Mouse (Mus musculus) kidney, embryonic 14.5 days (tissue): ENCODE measurements around the gene Dennd2a. TPM values are rescaled to one million over a fixed set of nuclear protein-coding genes. Genes with fewer than 3 reads are reported as not detected.

Experiments
- ATAC-seq: fragments of 200-750 bp; cut with Nextera tagmentation; 2 replicates; pipeline ENCODE4 v1.8.0; 2017; ENCODE audit warnings: moderate number of reproducible peaks, mild to moderate bottlenecking, moderate TSS enrichment, moderate library complexity; ENCODE audit not compliant: low FRiP score, low TSS enrichment
- H3K27ac ChIP-seq: fragments of 300-500 bp; sonication (generic); 2 replicates; pipeline ENCODE4 v1.5.1; 2014; ENCODE audit warnings: low read depth, mild to moderate bottlenecking, low read length, moderate library complexity, mixed read lengths
- H3K27me3 ChIP-seq: fragments of 300-500 bp; sonication (generic); 2 replicates; pipeline ENCODE4 v1.6.1; 2014; ENCODE audit warnings: mild to moderate bottlenecking, low read length; ENCODE audit not compliant: control insufficient read depth, insufficient read depth
- H3K36me3 ChIP-seq: fragments of 300-500 bp; sonication (generic); 2 replicates; pipeline ENCODE4 v1.6.1; 2014; ENCODE audit warnings: low read length, mixed read lengths; ENCODE audit not compliant: control insufficient read depth, insufficient read depth
- H3K4me1 ChIP-seq: fragments of 300-500 bp; sonication (generic); 2 replicates; pipeline ENCODE4 v1.6.1; 2014; ENCODE audit warnings: low read length, mixed read lengths; ENCODE audit not compliant: control insufficient read depth, insufficient read depth
- H3K4me2 ChIP-seq: fragments of 300-500 bp; sonication (generic); replicated peaks from 2 replicates; pipeline ENCODE4 v1.6.1; 2014; ENCODE audit warnings: low read depth, mild to moderate bottlenecking, low read length
- H3K4me3 ChIP-seq: fragments of 300-500 bp; sonication (generic); 2 replicates; pipeline ENCODE4 v1.5.1; 2014; ENCODE audit warnings: mild to moderate bottlenecking, low read length
- H3K9ac ChIP-seq: fragments of 300-500 bp; sonication (generic); 2 replicates; pipeline ENCODE4 v1.6.1; 2014; ENCODE audit warnings: low read depth, mild to moderate bottlenecking, low read length, moderate library complexity
- H3K9me3 ChIP-seq: fragments of 300-500 bp; sonication (generic); 2 replicates; pipeline ENCODE4 v1.6.1; 2016; ENCODE audit warnings: low read length; ENCODE audit not compliant: control insufficient read depth
- WGBS: fragments of 180-500 bp; shearing (Covaris S2); extraction: QIAGEN DNeasy Blood & Tissue Kit; methylation state at CpG from one replicate; pipeline ENCODE4 v1.1.7; 2014; 5-methylcytosine and 5-hydroxymethylcytosine counted together
- polyA plus RNA-seq: library from polyadenylated mRNA; unstranded; fragments of >200 nt; fragmentation: Nextera tagmentation; extraction: Ambion mirVana; gene quantifications from 2 replicates; pipeline ENCODE4 v1.2.1, GENCODE M21; 2014

Gene Dennd2a
- 23.3 and 31.8 TPM in 2 replicates for polyA plus RNA-seq

DNA sequence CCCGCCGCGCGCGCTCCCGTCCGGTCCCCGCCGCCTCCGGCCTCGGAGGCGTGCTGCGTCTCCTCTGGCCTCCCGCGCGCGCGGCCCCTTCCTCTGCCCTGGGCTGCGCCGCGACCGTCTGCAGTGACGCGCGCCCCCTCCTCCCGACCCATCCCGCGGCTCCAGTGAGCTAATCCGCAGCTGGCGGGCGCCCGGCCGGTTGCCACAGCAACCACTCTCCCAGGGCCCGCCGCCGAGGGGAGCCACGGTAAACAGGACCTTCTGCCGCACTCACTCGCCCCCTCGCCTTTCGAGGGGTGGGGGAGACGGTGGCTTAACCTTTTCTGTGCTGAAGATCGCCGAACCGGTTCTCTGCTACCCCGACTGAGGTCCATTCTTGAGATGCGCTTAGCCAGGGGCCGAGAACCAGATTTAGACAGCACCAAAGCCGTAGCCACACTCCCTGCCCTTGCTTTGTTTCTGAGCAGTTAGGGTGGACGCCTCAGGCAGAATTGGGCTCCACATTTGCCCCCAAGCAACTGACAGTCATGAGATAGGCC, at the start of gene Dennd2a:
TSS of gene Dennd2a (minus strand) at position 145 of the 539 bp plus-strand sequence.
- Histone ChIP-seq H3K36me3 (no peaks in the 10 kb centered on the region), H3K9ac (peak within 1 kb of the TSS; percentile 96), H3K27me3 (no peaks in the 10 kb centered on the region), H3K4me1 (peaks cover 26% of the 10 kb centered on the region; the same call in 1 of the 2 replicates), H3K4me3 (peak within 1 kb of the TSS; percentile 94), H3K27ac (peak within 1 kb of the TSS; percentile 94), H3K9me3 (no peaks in the 10 kb centered on the region), H3K4me2 (peak within 1 kb of the TSS; percentile 79)
- ATAC-seq, result peak; percentile 93
- WGBS, result under 1% methylated on average over 39 of the region's 50 CpGs

DNA sequence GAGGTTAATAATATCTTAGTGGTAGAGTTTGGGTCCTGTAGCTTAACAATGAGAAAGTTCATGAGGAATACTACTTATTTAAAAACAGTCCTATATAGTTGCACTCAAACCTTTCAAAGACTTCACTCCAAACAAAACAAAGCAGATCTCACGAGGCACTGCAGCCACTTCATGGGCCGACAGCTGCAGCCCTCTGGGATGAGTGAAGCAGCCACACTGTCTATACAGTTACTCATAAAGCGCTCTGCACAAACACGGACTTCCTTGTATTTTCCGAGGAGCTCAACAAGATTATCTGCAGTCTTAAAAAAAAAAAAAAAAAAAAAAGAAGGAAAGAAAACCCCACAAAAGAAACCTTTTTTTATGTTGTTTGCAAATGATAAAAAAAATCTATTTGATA, 49.7 kb upstream of the Dennd2a start:
- peaks cover 4% of the 10 kb centered on the region; the same call in 1 of the 2 replicates for H3K4me1 ChIP-seq
- H3K36me3 ChIP-seq, result peaks cover 13% of the 10 kb centered on the region; the same call in 1 of the 2 replicates
- H3K4me2 ChIP-seq, result no peak overlapping the region
- H3K9me3 ChIP-seq, result no peaks in the 10 kb centered on the region
- no peak overlapping the region for H3K9ac ChIP-seq
- ATAC-seq, result no peak
- WGBS, result 59% methylated on average over 5 of the region's 5 CpGs
- no peak overlapping the region for H3K4me3 ChIP-seq
- no peaks in the 10 kb centered on the region for H3K27me3 ChIP-seq
- H3K27ac ChIP-seq, result no peak overlapping the region

DNA sequence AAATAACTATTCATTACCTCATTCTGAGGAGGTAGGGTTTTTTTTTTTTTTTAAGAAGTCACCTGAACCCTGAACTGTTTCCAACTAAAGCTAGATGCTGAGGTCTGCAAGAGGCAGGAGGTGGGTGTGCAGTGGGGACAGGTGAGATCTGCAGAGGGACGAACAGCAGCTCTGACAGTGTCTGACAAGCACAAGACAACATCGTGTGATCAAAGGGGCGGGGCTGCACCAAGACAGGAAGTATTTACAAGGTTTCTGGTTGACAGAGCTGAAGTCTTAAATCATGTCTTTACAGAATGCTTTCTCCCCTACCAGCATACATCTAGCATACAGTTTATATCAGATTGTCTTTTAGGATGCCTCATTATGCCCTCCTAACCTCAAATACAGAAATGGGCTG, 49.2 kb upstream of the Dennd2a start:
- peaks cover 16% of the 10 kb centered on the region for H3K36me3 ChIP-seq

DNA sequence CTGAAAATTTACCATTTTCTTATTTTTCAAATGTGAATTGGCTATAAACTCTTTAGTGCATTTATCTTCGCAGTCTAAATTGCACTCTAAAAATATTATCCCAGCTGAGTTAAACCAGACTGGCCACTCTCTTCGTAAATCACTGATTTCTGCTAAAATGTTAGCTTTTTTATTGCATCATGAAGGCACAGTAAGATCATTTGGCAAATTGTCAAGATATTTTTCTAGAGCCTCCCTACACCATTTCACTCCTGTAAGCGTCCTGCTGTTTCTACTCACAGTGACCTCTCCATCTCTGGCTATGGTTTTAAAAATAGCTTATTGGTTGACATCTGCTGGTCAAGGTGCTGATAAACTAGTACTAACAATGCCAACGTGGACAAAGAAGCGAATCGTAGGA, 48.4 kb upstream of the Dennd2a start:
- WGBS, result 61% methylated on average over 6 of the region's 6 CpGs
- no peak for ATAC-seq

More for the DNA sequence above, 49.2 kb upstream of the Dennd2a start:
- WGBS, result 42% methylated on average over 3 of the region's 3 CpGs
- H3K4me3 ChIP-seq, result no peak overlapping the region
- peaks cover 4% of the 10 kb centered on the region; the same call in 1 of the 2 replicates for H3K4me1 ChIP-seq
- no peak overlapping the region for H3K27ac ChIP-seq
- H3K4me2 ChIP-seq, result no peak overlapping the region
- no peak overlapping the region for H3K9ac ChIP-seq
- H3K27me3 ChIP-seq, result no peaks in the 10 kb centered on the region
- no peak for ATAC-seq
- H3K9me3 ChIP-seq, result no peaks in the 10 kb centered on the region

DNA sequence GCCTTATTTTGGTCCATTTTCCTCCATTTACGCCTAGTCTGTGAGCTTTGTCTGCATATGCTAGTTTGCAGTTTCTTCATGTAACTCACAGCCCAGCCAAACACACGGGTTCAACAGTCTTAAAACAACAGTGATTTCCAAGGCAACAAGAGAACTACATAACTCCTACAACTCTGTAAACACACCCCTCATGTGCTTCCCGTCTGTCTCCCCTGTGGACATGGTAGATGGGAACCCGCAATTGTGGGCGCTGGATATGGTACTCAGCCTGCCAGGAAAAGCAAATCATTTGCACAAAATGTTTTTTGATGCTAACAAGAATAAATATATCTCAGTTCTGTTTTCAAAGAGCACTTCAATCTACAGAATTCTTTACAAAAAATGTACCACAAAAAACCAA, 46.9 kb upstream of the Dennd2a start:
- no peak for ATAC-seq
- no peaks in the 10 kb centered on the region for H3K27me3 ChIP-seq
- no peak overlapping the region for H3K9ac ChIP-seq
- H3K4me2 ChIP-seq, result no peak overlapping the region
- no peak overlapping the region for H3K27ac ChIP-seq
- no peak overlapping the region for H3K4me3 ChIP-seq
- H3K9me3 ChIP-seq, result no peaks in the 10 kb centered on the region
- peaks cover 27% of the 10 kb centered on the region for H3K36me3 ChIP-seq
- WGBS, result 65% methylated on average over 5 of the region's 5 CpGs
- H3K4me1 ChIP-seq, result peaks cover 4% of the 10 kb centered on the region; the same call in 1 of the 2 replicates

More for the DNA sequence above, 48.4 kb upstream of the Dennd2a start:
- peaks cover 4% of the 10 kb centered on the region; the same call in 1 of the 2 replicates for H3K4me1 ChIP-seq
- peak overlapping the region; percentile 30; the same call in 1 of the 2 replicates for H3K27ac ChIP-seq
- no peak overlapping the region for H3K9ac ChIP-seq
- H3K27me3 ChIP-seq, result no peaks in the 10 kb centered on the region
- no peak overlapping the region for H3K4me3 ChIP-seq
- no peak overlapping the region for H3K4me2 ChIP-seq
- no peaks in the 10 kb centered on the region for H3K9me3 ChIP-seq
- H3K36me3 ChIP-seq, result peaks cover 18% of the 10 kb centered on the region

DNA sequence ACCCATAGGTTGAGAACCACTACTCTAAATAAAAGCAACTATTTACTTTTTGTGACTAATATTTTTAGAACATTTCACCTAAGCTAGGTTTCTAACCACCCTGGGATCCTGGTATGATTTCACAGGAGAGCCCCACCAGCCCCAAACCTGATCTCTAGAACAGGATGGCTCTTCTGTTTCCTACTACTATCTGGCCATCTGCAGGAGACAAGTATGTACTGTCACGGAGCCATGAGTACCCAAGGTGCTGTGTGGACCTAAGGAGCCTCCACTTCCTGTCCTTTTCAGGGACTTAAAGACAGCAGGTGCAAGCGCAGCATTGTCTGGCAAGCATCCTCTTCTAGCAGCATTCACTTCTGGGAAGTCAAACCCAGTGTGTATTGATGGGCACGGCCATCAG, 44.2 kb upstream of the Dennd2a start:
- Histone ChIP-seq H3K4me2 (no peak overlapping the region), H3K27me3 (no peaks in the 10 kb centered on the region), H3K4me3 (no peak overlapping the region), H3K36me3 (peaks cover 47% of the 10 kb centered on the region), H3K27ac (no peak overlapping the region), H3K9ac (no peak overlapping the region), H3K4me1 (peaks cover 2% of the 10 kb centered on the region; the same call in 1 of the 2 replicates), H3K9me3 (no peaks in the 10 kb centered on the region)
- 87% methylated on average over 3 of the region's 3 CpGs for WGBS
- no peak for ATAC-seq

DNA sequence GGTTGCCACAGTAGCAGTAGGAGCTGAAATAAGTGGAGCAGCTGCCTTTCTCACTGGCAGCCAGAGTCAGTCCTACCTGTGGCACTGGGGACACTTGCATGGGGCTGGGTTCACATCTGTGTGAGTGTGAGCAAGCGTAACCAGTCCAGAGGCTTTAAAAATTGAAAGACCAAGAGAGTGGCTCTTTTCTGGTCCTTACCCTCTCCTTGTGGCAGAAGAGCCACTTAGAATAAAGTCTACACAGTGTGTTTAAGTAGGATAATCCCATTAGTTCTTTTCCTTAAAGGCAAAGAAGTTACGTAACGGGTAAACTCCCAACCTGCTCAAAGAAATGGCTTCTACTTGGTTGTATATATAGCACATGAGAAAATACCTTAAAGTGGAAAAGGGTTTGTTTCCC, 43.2 kb upstream of the Dennd2a start:
- Histone ChIP-seq H3K27me3 (no peaks in the 10 kb centered on the region), H3K4me1 (no peaks in the 10 kb centered on the region), H3K4me2 (no peak overlapping the region), H3K36me3 (peaks cover 50% of the 10 kb centered on the region), H3K27ac (no peak overlapping the region), H3K9me3 (no peaks in the 10 kb centered on the region), H3K9ac (no peak overlapping the region), H3K4me3 (no peak overlapping the region)
- no peak for ATAC-seq
- WGBS, result 94% methylated on average over 3 of the region's 3 CpGs

DNA sequence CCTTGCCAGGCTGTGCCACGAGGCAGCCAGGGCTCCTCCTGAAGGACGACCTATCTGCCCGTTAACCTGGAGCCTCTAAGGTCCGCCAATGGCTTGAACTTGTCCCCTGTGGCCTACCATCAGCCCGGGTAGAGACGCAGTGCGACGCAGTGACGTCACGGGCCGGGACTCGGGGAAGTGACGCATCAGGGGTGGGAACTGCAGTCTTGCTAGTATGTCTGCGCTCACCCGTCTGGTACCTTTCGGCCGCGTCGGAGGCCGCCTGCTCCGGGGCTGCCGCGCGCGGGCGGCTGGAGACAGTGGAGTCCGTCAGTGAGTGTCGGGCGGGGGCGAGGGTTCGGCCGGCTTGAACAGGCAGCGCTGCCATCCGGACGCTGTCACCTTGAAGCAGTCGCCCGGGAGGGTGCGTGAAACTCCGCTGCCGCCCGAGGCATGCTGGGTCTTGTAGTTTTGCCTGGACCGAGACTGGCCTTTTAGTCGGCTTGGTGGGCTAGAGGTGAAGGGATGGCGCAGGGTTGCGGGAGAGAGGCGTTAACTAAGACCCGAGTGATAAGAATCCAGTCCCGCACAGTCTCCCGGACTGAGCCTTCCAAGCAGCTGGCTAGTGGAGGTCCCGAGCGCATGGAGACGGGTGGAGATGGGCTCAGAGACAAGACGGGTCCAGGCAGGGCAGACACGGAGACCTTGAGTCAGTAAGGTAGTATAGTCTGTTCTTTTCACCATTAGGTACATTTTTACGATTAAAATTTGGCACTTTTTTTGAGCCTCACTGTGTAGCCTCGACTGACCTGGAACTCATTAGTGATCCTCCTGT, 34.9 kb upstream of the Dennd2a start, which contains the start of gene Ndufb2:
TSS of gene Ndufb2 (plus strand) at position 174 of the 814 bp plus-strand sequence.
- peaks cover 10% of the 10 kb centered on the region for H3K36me3 ChIP-seq
- ATAC-seq, result peak; percentile 98

DNA sequence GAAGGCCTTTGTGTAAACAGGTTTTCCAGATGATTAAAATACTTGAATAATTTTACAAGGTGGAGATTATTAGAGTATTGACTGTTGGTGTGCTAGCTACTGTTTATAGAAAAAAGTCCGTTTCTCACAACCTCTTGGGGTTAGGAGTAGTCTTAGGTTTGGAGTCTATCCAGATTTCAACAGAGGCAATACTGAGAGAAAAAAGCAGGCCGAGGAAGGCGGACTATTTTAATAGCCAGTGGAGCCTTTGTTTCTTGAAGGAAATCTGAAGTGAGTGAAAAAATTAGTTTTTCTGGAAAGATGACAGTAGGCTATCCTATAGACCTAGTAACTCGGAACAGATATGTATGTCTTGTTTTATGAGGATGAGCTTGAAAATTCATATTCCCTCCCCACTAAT, 33.8 kb upstream of the Dennd2a start:
- H3K27ac ChIP-seq, result no peak overlapping the region
- no peak overlapping the region for H3K4me3 ChIP-seq
- H3K36me3 ChIP-seq, result peaks cover under 1% of the 10 kb centered on the region; the same call in 1 of the 2 replicates
- no peak overlapping the region for H3K4me2 ChIP-seq
- 94% methylated on average over 4 of the region's 4 CpGs for WGBS
- no peaks in the 10 kb centered on the region for H3K27me3 ChIP-seq
- no peak for ATAC-seq
- H3K9ac ChIP-seq, result no peak overlapping the region
- H3K9me3 ChIP-seq, result no peaks in the 10 kb centered on the region
- 0 out of 2 replicates have a peak, but pooled peaks cover 3% of the 10 kb centered on the region for H3K4me1 ChIP-seq

More for the DNA sequence above, 34.9 kb upstream of the Dennd2a start, which contains the start of gene Ndufb2:
- Histone ChIP-seq H3K4me3 (peak within 1 kb of the TSS; percentile 59), H3K27ac (peak within 1 kb of the TSS; percentile 80), H3K4me1 (0 out of 2 replicates have a peak, but pooled peaks cover 3% of the 10 kb centered on the region), H3K27me3 (no peaks in the 10 kb centered on the region), H3K9me3 (no peaks in the 10 kb centered on the region), H3K9ac (peak within 1 kb of the TSS; percentile 70), H3K4me2 (peak within 1 kb of the TSS; percentile 59)
- WGBS, result under 1% methylated on average over 56 of the region's 56 CpGs
